Mouse (Mus musculus) adrenal gland, adult 8-10 months (tissue): ENCODE results near the gene Insrr. TPM values are rescaled to one million over a fixed set of nuclear protein-coding genes. Genes with fewer than 3 reads are reported as not detected.
"Not testable (repeated sequence)": the region's sequence is repeated elsewhere in the genome, so short reads cannot be mapped to it uniquely, and the experiment has no call there.

ENCODE experiments used
- DNase-seq: peaks from one replicate; pipeline ENCODE4 v3.0.0; 2022
- total RNA-seq, 4 experiments: library from RNA; stranded (reverse); gene quantifications; 2 replicates each; pipeline ENCODE4 v1.2.4; 2022

Gene Insrr
- total RNA-seq, 4 experiments from 2014 or later, result 0.32 to 3.7 (median 1.9) TPM

DNA sequence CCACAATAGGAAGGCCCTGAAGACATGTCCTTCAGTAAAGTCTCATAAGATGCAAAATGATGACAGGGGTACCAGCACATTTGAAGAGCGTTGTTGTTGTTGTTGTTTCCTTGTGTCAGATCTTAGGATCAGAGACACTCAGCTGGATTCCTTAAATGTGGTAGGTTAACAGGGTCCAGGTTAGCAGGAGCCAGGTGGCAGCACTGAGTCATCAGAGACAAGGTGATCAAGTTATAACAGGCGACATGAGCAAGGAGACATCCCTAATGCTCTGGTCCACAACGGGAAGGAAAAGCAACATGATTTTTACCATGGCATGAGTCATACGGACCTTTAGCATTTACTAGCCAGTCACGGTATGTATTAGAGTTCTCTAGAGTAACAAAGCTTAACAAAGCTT is 36.7 kb downstream of the Insrr start:
- DNase-seq, result no peak

DNA sequence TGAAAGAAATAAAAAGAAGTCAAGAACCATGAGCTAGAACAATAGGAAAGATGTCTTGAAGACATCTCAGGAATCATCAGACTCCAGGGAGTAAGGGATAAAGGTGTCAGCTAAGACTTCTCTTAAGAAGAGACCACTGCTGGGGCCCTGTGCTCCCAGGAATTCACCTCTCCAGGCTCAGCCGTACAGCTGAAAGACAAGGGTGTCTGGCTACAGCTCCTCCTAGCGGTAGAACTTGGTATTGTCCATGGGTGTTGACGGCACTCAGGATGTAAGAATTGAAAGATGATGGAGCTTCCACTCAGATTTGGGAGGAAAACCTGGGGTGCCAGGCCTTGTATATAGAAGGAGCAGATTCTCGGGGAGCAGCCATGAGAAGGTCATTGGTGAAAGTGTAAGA is 41.9 kb downstream of the Insrr start:
- DNase-seq, result peak; percentile 39

DNA sequence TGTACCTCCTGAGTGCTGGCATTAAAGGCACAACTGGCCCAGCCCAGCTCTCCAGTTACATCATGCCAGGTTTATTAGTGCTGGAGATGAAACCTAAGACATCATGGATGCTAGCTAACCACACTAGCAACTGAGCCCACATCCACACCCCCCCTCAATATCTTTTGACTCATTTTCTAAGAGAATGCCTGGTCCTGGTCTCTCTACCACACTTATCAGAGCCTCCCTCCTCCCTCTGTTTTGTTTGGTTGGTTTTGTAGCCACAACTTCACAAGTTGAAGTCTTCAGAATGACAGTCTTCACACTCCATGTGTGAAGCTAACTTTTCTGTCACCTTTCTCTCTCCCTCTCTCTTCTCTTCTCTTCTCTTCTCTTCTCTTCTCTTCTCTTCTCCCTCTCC is 44.1 kb downstream of the Insrr start:
- DNase-seq, result no peak

DNA sequence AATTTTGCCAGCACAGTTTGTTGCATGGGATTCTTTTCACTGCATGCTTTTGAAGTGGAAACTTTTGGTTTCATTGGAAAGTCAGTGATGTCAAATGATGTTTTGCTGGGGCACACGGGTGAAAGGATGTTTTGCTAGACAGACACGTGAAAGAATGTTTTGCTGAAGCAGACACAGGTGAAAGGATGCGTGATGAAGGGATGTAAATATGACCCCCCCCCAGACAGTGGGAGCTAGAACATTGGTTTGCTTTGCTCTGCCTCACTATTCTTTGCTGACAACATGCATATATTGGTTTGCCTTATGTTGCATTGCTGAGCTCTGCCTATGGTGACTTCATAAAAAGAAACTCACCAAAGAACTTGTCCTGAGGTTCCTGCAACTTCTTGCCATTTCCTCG is 48.2 kb downstream of the Insrr start:
- no peak for DNase-seq

GRCm38 (mm10) chr3:87846186-87846585 is 49.4 kb downstream of the Insrr start:
- no peak for DNase-seq

DNA sequence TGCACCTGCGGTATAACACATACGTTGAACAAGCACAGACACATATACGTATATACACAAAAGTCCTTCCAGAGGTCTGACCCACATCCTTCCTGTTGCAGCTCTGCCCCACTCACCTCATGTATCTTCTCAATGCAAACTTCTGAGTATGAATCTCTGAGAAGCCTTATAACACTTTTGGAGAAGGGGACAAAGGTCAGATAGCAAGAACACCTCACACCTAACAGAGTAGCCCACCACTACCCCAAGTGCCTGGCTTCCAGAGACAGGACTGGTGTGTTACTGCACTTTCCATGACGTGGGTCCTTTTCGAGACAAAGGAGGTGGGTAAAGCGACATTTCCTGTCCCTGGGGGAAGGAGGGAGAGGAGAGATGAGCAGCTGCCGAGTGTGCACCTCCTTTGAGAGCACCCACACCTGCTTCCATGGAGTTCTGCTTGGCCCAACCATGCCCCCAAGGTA is 49.9 kb downstream of the Insrr start, which contains the start of gene Sh2d2a:
Sh2d2a (plus strand) TSS at position 106 of the 461 bp plus-strand sequence.
- no peak for DNase-seq

GRCm38 (mm10) chr3:87847680-87848079 is 50.9 kb downstream of the Insrr start:
- no peak for DNase-seq

DNA sequence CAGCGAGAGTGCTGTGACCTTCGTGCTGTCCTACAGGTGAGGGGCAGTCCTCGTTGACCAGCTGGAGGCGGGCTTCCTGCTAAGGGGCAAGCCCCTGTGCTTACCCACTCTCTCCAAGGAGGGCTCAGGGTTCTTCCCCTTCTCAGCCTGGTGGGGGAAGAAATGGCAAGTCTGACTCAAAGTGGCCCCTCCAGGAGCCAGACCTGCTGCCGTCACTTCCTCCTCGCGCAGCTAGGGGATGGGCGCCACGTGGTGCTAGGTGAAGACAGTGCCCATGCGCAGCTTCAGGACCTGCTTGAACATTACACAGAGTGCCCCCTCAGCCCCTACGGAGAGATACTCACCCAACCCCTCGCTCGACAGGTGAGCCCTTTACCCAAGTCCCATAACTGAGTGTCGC is 52.4 kb downstream of the Insrr start:
- DNase-seq, result no peak

DNA sequence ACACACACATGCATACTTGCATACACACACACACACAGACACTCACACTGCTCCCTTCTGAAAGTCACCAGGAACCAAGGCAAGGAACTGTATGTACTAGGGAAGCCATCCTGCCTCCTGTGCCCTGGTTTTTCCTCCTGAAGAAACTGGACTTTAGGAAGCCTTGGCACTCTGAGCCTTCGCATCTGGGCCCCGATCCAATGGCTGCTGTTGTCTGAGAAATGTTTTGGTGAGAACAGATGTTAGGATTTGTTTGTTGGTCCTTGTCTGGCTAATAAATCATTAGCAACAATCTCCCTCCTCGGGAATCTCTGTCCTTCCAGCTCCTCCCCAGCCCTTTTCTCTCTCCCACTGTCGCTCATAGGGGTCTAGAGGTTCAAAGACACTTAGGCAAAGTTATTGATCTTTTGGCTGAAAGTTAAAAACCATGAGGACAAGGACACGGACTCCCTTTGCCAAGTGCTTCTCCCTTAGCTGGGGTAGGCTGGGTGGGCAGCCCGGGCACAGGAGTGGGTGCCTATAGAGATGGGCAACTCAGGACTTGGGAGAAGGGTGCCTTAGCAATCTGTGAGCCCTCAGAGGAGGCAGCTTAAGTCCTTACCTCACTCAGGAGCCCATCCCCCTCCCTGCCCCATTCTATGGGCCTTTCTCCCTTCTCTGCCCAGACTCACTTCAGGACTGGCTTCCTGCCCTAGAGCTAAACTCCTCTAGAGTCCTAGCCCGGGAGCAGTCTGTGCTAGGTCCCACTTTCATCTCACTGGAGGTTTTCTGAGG is 58.2 kb downstream of the Insrr start:
- DNase-seq, result no peak

GRCm38 (mm10) chr3:87855936-87856335 is 59.2 kb downstream of the Insrr start:
- DNase-seq, result no peak

DNA sequence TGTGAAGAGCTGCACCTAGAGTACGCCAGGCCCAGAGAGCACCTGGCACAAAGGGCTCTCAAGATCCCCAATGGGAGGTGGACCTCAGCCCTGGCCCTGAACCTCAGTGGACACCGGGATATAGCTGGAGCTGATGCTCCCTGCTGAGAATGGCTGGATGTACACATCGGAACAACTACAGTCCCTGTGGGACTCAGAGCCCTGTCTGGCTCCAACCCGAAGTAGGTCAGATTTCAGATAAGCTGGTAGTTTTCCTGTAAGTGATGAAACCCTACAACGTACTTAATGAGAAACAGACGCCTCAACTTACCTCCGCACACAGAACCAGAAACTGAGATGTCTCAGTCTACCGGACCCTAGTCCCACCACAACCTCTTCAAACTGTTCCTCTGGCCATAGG is 60.9 kb downstream of the Insrr start:
- no peak for DNase-seq

DNA sequence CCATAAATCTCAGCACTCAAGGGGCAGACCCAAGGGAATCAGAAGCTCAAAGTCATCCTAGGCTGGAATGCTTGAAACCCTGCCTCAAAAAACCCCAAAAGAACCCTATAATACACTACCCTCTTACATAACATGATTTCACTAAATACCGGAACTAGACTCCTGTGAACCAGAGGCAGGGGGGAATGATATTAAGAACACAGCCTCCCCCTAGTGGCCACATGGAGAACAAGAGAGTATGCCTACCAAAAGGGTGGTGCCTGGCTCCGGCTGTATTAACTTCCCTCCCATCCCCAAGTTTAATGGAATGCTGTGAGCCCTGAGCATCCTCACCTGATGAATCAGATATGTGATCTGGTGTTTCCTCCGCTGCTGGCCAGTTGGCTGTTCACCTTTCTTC is 63.1 kb downstream of the Insrr start:
- DNase-seq, result peak; percentile 47

GRCm38 (mm10) chr3:87864111-87864510 is 67.4 kb downstream of the Insrr start:
- not testable (repeated sequence) for DNase-seq

Other genes starting within 250 kb of the Insrr start
- gene Arhgef11, start 179.4 kb upstream of the Insrr start, total RNA-seq, result 10 to 100 TPM; 40.5 to 53.1 (median 47.2) TPM
- 1 to 10 TPM in 1 of 4 experiments, under 1 TPM in 3; 0.32 to 1.6 (median 0.82) TPM for gene Lrrc71, start 48.3 kb upstream of the Insrr start, total RNA-seq
- gene Ntrk1, start 1.8 kb upstream of the Insrr start, total RNA-seq, result 10 to 100 TPM in 2 of 4 experiments, 1 to 10 TPM in 2; 6.3 to 30.5 (median 13.1) TPM
- 10 to 100 TPM; 26.0 to 35.9 (median 29.7) TPM for gene Pear1, start 27.4 kb downstream of the Insrr start, total RNA-seq
- gene Sh2d2a, start 49.8 kb downstream of the Insrr start, total RNA-seq, result under 1 TPM; 0.20 to 0.62 (median 0.32) TPM
- 10 to 100 TPM; 47.5 to 49.4 (median 48.7) TPM for gene Prcc, start 88.7 kb downstream of the Insrr start, total RNA-seq
- 100 to 1,000 TPM; 163 to 180 (median 172) TPM for gene Hdgf, start 109.4 kb downstream of the Insrr start, total RNA-seq
- gene Mrpl24, start 122.6 kb downstream of the Insrr start, total RNA-seq, result 100 to 1,000 TPM; 121 to 146 (median 131) TPM
- 10 to 100 TPM; 17.9 to 20.0 (median 19.5) TPM for gene Isg20l2, start 133.4 kb downstream of the Insrr start, total RNA-seq
- gene Rrnad1, start 133.8 kb downstream of the Insrr start, total RNA-seq, result 10 to 100 TPM; 18.6 to 27.6 (median 21.9) TPM
- gene Crabp2, start 151.7 kb downstream of the Insrr start, total RNA-seq, result 1 to 10 TPM in 1 of 4 experiments, under 1 TPM in 2, not detected in 1; 0.31 to 1.0 (median 0.35) TPM
- 10 to 100 TPM in 1 of 4 experiments, 1 to 10 TPM in 3; 4.3 to 14.4 (median 6.8) TPM for gene Nes, start 174.1 kb downstream of the Insrr start, total RNA-seq
- gene Bcan, start 203.3 kb downstream of the Insrr start, total RNA-seq, result 100 to 1,000 TPM in 2 of 4 experiments, 10 to 100 TPM in 2; 83.1 to 117 (median 106) TPM
- not detected for gene Hapln2, start 230.6 kb downstream of the Insrr start, total RNA-seq
- gene Gpatch4, start 246.2 kb downstream of the Insrr start, total RNA-seq, result 10 to 100 TPM; 12.9 to 16.6 (median 14.9) TPM